Mouse (Mus musculus) forebrain, embryonic 15.5 days (tissue): Measurements from ENCODE around the gene Sntb2. TPM values are rescaled to one million over a fixed set of nuclear protein-coding genes. Genes with fewer than 3 reads are reported as not detected.

Experiments used
- ATAC-seq: fragments of 200-750 bp; cut with Nextera tagmentation; replicated peaks from 2 replicates; pipeline ENCODE4 v1.8.0; 2017; ENCODE audit warnings: mild to moderate bottlenecking, moderate TSS enrichment, moderate library complexity
- H3K27ac ChIP-seq: fragments of 300-500 bp; sonication (generic); replicated peaks from 2 replicates; pipeline ENCODE4 v1.5.1; 2015; ENCODE audit warnings: mild to moderate bottlenecking, inconsistent platforms
- H3K27me3 ChIP-seq: fragments of 300-500 bp; sonication (generic); 2 replicates; pipeline ENCODE4 v1.6.1; 2015; ENCODE audit warnings: inconsistent platforms
- H3K36me3 ChIP-seq: fragments of 300-500 bp; sonication (generic); 2 replicates; pipeline ENCODE4 v1.6.1; 2015; ENCODE audit warnings: mild to moderate bottlenecking, inconsistent platforms
- H3K4me1 ChIP-seq: fragments of 300-500 bp; sonication (generic); 2 replicates; pipeline ENCODE4 v1.6.1; 2015; ENCODE audit warnings: inconsistent platforms
- H3K4me2 ChIP-seq: fragments of 300-500 bp; sonication (generic); replicated peaks from 2 replicates; pipeline ENCODE4 v1.6.1; 2015; ENCODE audit warnings: mild to moderate bottlenecking, inconsistent platforms
- H3K4me3 ChIP-seq: fragments of 300-500 bp; sonication (generic); 2 replicates; pipeline ENCODE4 v1.5.1; 2015; ENCODE audit warnings: mild to moderate bottlenecking, inconsistent platforms
- H3K9ac ChIP-seq: fragments of 300-500 bp; sonication (generic); replicated peaks from 2 replicates; pipeline ENCODE4 v1.6.1; 2015; ENCODE audit warnings: mild to moderate bottlenecking, inconsistent platforms
- H3K9me3 ChIP-seq: fragments of 300-500 bp; sonication (generic); 2 replicates; pipeline ENCODE4 v1.6.1; 2016; ENCODE audit warnings: inconsistent platforms
- WGBS: fragments of 180-500 bp; shearing (Covaris S2); methylation state at CpG from one replicate; pipeline ENCODE4 v1.1.7; 2015; ENCODE audit warnings: mixed read lengths; 5-methylcytosine and 5-hydroxymethylcytosine counted together
- polyA plus RNA-seq: library from polyadenylated mRNA; unstranded; fragments of >200 nt; fragmentation: Nextera tagmentation; extraction: Ambion mirVana; gene quantifications from 2 replicates; pipeline ENCODE4 v1.2.1, GENCODE M21; 2015

Gene Sntb2
- polyA plus RNA-seq = 3.7 and 4.3 TPM in 2 replicates

- no peaks in the 10 kb centered on the region for H3K36me3 ChIP-seq
Measured at GRCm38 (mm10) chr8:106935324-106935869, at the start of gene Sntb2. TSS of gene Sntb2 (plus strand) at chr8:106935750.

GRCm38 (mm10) chr8:106887336-106888189 lies 48.0 kb upstream of the Sntb2 start:
- no peaks in the 10 kb centered on the region for H3K9me3 ChIP-seq
- WGBS = 45% methylated on average over 5 of the region's 5 CpGs
- ATAC-seq = peak; percentile 68

More at GRCm38 (mm10) chr8:106935324-106935869, at the start of gene Sntb2:
- H3K27me3 ChIP-seq = peaks cover 45% of the 10 kb centered on the region; the same call in 1 of the 2 replicates
- H3K4me1 ChIP-seq = peaks cover 25% of the 10 kb centered on the region
- H3K4me3 ChIP-seq = peak within 1 kb of the TSS; percentile 88
- peak; percentile 88 for ATAC-seq
- peak within 1 kb of the TSS; percentile 90 for H3K4me2 ChIP-seq
- peak within 1 kb of the TSS; percentile 84 for H3K27ac ChIP-seq
- H3K9me3 ChIP-seq = no peaks in the 10 kb centered on the region
- peak within 1 kb of the TSS; percentile 81 for H3K9ac ChIP-seq
- WGBS = under 1% methylated on average over 41 of the region's 41 CpGs

GRCm38 (mm10) chr8:106888803-106889202 lies 46.7 kb upstream of the Sntb2 start:
- no peak overlapping the region for H3K4me2 ChIP-seq
- peaks cover 18% of the 10 kb centered on the region for H3K4me1 ChIP-seq
- H3K9me3 ChIP-seq = no peaks in the 10 kb centered on the region
- H3K36me3 ChIP-seq = peaks cover 26% of the 10 kb centered on the region
- 85% methylated on average over 3 of the region's 3 CpGs for WGBS
- no peak overlapping the region for H3K9ac ChIP-seq
- no peak for ATAC-seq
- no peaks in the 10 kb centered on the region for H3K27me3 ChIP-seq
- no peak overlapping the region for H3K27ac ChIP-seq
- no peak overlapping the region for H3K4me3 ChIP-seq

More at GRCm38 (mm10) chr8:106887336-106888189, 48.0 kb upstream of the Sntb2 start:
- Histone ChIP-seq H3K4me2 (no peak overlapping the region), H3K27me3 (no peaks in the 10 kb centered on the region), H3K9ac (no peak overlapping the region), H3K36me3 (peaks cover 34% of the 10 kb centered on the region), H3K4me3 (no peak overlapping the region), H3K27ac (no peak overlapping the region), H3K4me1 (peaks cover 17% of the 10 kb centered on the region)

DNA sequence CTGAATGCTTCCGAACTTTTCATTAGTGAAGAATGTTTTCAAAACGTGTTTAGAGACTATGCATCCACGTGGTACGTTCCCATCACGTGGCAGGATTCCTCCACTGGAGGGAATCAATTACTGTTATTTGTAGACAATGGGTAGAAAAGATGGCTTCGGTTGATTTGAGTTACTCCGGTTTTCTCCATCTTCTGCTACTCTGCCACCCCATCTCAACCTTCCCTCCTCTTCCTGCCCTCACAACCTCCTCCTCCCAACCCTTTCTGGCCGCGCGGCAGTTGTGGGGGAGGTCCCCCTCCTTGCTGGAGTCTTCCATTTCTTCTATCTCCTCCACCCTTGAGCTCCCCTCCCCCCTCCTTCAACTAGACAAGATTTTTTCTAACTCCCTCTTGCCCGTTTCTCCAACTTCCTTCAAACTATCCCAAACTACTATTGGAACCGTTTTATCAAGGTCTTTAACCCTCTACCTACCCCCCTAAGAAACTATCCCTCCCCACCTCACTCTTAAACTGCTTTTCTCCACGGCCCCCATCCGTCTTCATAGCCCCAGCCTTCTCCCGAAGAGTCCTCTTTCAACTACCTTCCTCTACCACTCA lies 43.2 kb upstream of the Sntb2 start:
- H3K27me3 ChIP-seq = no peaks in the 10 kb centered on the region
- under 1% methylated on average over 15 of the region's 15 CpGs for WGBS

GRCm38 (mm10) chr8:106892806-106893451 lies 42.6 kb upstream of the Sntb2 start:
- Histone ChIP-seq H3K27ac (peak overlapping the region; percentile 94), H3K27me3 (no peaks in the 10 kb centered on the region), H3K9ac (peak overlapping the region; percentile 97), H3K4me1 (peaks cover 31% of the 10 kb centered on the region), H3K4me3 (peak overlapping the region; percentile 99), H3K9me3 (no peaks in the 10 kb centered on the region), H3K36me3 (peaks cover 20% of the 10 kb centered on the region), H3K4me2 (peak overlapping the region; percentile 84)
- peak; percentile 88 for ATAC-seq
- WGBS = 2% methylated on average over 55 of the region's 57 CpGs

More for the DNA sequence above, 43.2 kb upstream of the Sntb2 start:
- ATAC-seq = no peak
- H3K27ac ChIP-seq = peak overlapping the region; percentile 94
- H3K4me3 ChIP-seq = peak overlapping the region; percentile 99
- H3K4me1 ChIP-seq = peaks cover 32% of the 10 kb centered on the region
- peak overlapping the region; percentile 97 for H3K9ac ChIP-seq
- H3K4me2 ChIP-seq = peak overlapping the region; percentile 84
- H3K36me3 ChIP-seq = peaks cover 14% of the 10 kb centered on the region; the same call in 1 of the 2 replicates
- no peaks in the 10 kb centered on the region for H3K9me3 ChIP-seq

DNA sequence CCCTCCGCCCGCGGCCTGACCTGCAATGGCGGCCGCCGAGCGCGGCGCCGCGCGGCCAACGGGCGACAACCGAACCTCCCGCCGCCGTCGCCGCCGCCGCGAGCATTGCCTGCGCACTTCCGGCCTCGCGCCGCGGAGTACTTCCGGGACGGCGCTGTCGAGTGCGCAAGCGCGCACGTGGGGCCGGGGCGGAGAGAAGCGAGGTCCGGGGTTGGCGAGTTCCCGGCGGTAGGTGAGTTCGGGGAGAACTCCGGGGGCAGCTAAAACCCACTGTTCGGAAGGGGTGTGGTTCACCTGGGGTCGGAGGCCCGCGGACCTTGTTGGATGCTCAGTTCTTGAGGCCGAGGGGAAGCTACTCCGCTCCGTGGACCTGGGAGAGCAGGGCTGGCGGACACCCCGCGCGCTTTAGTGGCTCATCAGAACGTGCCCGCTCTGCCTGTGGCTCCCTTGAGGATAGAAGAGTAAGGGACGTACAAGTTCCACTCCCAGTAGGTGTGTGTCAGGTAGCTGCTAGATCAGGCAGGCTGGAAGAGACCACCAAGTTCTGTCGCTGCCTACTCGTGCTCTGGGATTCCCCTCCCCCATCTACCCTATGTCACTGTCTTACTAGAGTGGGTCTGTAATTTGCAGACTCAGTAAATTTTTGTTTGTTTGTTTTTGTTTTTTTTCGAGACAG lies 41.9 kb upstream of the Sntb2 start, which contains the start of gene Utp4:
Gene Utp4, plus strand, starts transcription at position 156 of the 676 bp plus-strand sequence.
- H3K9ac ChIP-seq = peak within 1 kb of the TSS; percentile 97
- WGBS = under 1% methylated on average over 62 of the region's 63 CpGs
- H3K27me3 ChIP-seq = no peaks in the 10 kb centered on the region
- H3K4me3 ChIP-seq = peak within 1 kb of the TSS; percentile 99
- H3K36me3 ChIP-seq = peaks cover 27% of the 10 kb centered on the region
- ATAC-seq = peak; percentile 97
- no peaks in the 10 kb centered on the region for H3K9me3 ChIP-seq
- peaks cover 30% of the 10 kb centered on the region for H3K4me1 ChIP-seq
- peak within 1 kb of the TSS; percentile 94 for H3K27ac ChIP-seq
- H3K4me2 ChIP-seq = peak within 1 kb of the TSS; percentile 84

- H3K36me3 ChIP-seq = peaks cover 65% of the 10 kb centered on the region
- H3K27me3 ChIP-seq = no peaks in the 10 kb centered on the region
- no peak overlapping the region for H3K4me2 ChIP-seq
- no peaks in the 10 kb centered on the region for H3K9me3 ChIP-seq
- H3K4me3 ChIP-seq = no peak overlapping the region
- WGBS = 91% methylated on average over 5 of the region's 5 CpGs
- no peak for ATAC-seq
- H3K27ac ChIP-seq = no peak overlapping the region
- H3K4me1 ChIP-seq = peaks cover 7% of the 10 kb centered on the region
- no peak overlapping the region for H3K9ac ChIP-seq
Measured at GRCm38 (mm10) chr8:106899473-106899872, 36.1 kb upstream of the Sntb2 start.

- 91% methylated on average over 17 of the region's 17 CpGs for WGBS
- H3K4me1 ChIP-seq = no peaks in the 10 kb centered on the region
- no peaks in the 10 kb centered on the region for H3K9me3 ChIP-seq
- ATAC-seq = no peak
- H3K4me2 ChIP-seq = no peak overlapping the region
- H3K27ac ChIP-seq = no peak overlapping the region
- no peak overlapping the region for H3K4me3 ChIP-seq
- peaks cover 64% of the 10 kb centered on the region for H3K36me3 ChIP-seq
- H3K27me3 ChIP-seq = no peaks in the 10 kb centered on the region
- no peak overlapping the region for H3K9ac ChIP-seq
Measured at GRCm38 (mm10) chr8:106905727-106906480, 29.6 kb upstream of the Sntb2 start.

GRCm38 (mm10) chr8:106906635-106907034 lies 28.9 kb upstream of the Sntb2 start:
- no peak for ATAC-seq
- H3K9me3 ChIP-seq = no peaks in the 10 kb centered on the region
- no peaks in the 10 kb centered on the region for H3K4me1 ChIP-seq
- WGBS = 95% methylated on average over 6 of the region's 6 CpGs
- H3K4me2 ChIP-seq = no peak overlapping the region
- H3K4me3 ChIP-seq = no peak overlapping the region
- peaks cover 62% of the 10 kb centered on the region for H3K36me3 ChIP-seq
- H3K27ac ChIP-seq = no peak overlapping the region
- H3K27me3 ChIP-seq = no peaks in the 10 kb centered on the region
- H3K9ac ChIP-seq = no peak overlapping the region

GRCm38 (mm10) chr8:106907450-106907849 lies 28.1 kb upstream of the Sntb2 start:
- 93% methylated on average over 6 of the region's 6 CpGs for WGBS
- H3K27me3 ChIP-seq = no peaks in the 10 kb centered on the region
- H3K4me2 ChIP-seq = no peak overlapping the region
- H3K27ac ChIP-seq = no peak overlapping the region
- no peak overlapping the region for H3K4me3 ChIP-seq
- H3K4me1 ChIP-seq = no peaks in the 10 kb centered on the region
- peaks cover 62% of the 10 kb centered on the region for H3K36me3 ChIP-seq
- ATAC-seq = no peak
- H3K9me3 ChIP-seq = no peaks in the 10 kb centered on the region
- no peak overlapping the region for H3K9ac ChIP-seq

- Histone ChIP-seq H3K4me3 (no peak overlapping the region), H3K27me3 (no peaks in the 10 kb centered on the region), H3K9me3 (no peaks in the 10 kb centered on the region), H3K4me1 (no peaks in the 10 kb centered on the region), H3K36me3 (peaks cover 56% of the 10 kb centered on the region), H3K27ac (no peak overlapping the region), H3K9ac (no peak overlapping the region), H3K4me2 (no peak overlapping the region)
- WGBS = 57% methylated on average over 7 of the region's 7 CpGs
- ATAC-seq = no peak
Measured at GRCm38 (mm10) chr8:106908291-106908690, 27.3 kb upstream of the Sntb2 start.
